Mouse (Mus musculus): ENCODE data around the gene 1700010B08Rik. TPM values are rescaled to one million over a fixed set of nuclear protein-coding genes. Genes with fewer than 3 reads are reported as not detected.
"Not testable (repeated sequence)": the region's sequence is repeated elsewhere in the genome, so short reads cannot be mapped to it uniquely, and the experiment has no call there.

Gene 1700010B08Rik
- total RNA-seq (2015; ENCODE audit: low replicate concordance): not detected in 2 replicates
- not detected in 2 replicates for total RNA-seq (2017; ENCODE audit: low replicate concordance)

- not testable (repeated sequence) for ATAC-seq (replicated peaks; ENCODE audit: low FRiP score, poor library complexity, severe bottlenecking)
Observed at GRCm38 (mm10) chr2:173719115-173719514, at the start of gene 1700010B08Rik. 1700010B08Rik (plus strand) TSS chr2:173719415.

DNA sequence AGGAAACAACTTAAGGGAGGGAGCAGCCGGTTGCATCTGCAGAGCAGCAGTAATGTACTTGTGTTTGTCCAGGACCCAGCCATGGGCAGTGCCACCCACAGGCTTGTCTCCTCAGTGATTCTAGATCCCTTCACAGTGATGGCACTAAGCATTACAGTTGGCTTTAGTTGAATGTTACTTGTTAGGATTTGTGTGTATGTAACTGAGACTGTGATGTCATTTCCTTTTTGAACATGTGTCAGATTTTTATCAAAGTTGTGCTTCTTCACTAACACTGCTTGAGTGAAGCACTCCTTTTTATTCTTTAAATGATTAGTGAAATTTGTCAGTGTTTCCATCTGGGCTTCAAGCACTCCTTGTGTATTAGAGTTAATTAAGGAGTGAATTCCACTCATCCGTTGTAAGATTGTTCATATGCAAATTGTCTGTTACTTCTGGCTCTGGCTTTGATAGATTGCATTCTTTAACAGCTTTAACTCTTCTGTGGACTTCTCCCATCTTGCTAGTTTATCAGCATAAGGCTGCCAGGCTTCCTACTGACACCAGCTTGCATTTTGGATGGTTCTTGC lies 46.8 kb upstream of the 1700010B08Rik start:
- no peak for ATAC-seq (replicated peaks; ENCODE audit: low FRiP score, poor library complexity, severe bottlenecking)

GRCm38 (mm10) chr2:173673469-173673868 lies 45.7 kb upstream of the 1700010B08Rik start:
- peak; percentile 55; the same call in 1 of the 2 replicates for ATAC-seq (replicated peaks; ENCODE audit: low FRiP score, poor library complexity, severe bottlenecking)

- no peak for ATAC-seq (replicated peaks; ENCODE audit: low FRiP score, poor library complexity, severe bottlenecking)
Observed at GRCm38 (mm10) chr2:173678593-173678992, 40.6 kb upstream of the 1700010B08Rik start.

- ATAC-seq (replicated peaks; ENCODE audit: low FRiP score, poor library complexity, severe bottlenecking): no peak
Observed at GRCm38 (mm10) chr2:173679217-173679616, 40.0 kb upstream of the 1700010B08Rik start.

DNA sequence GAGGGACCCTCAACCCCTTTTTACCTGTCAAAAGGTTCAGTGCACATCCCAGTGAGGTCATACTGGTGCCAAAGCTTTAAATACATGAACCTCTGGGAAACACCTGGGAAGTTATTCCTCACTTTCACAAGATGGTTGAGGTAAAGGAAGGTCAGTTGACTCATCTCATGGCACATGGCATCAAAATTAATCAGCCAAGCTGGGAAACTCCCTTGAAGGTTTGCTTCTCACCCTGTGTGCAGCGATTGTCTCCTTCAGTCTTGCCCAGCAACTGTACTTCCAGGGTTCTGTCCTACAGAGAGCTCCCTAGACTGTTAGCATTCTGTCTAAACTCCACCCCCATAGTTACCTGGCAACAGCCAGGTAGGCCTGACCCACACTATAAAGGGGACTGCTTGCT lies 39.1 kb upstream of the 1700010B08Rik start:
- ATAC-seq (replicated peaks; ENCODE audit: low FRiP score, poor library complexity, severe bottlenecking): no peak

GRCm38 (mm10) chr2:173682773-173683172 lies 36.4 kb upstream of the 1700010B08Rik start:
- no peak for ATAC-seq (replicated peaks; ENCODE audit: low FRiP score, poor library complexity, severe bottlenecking)

DNA sequence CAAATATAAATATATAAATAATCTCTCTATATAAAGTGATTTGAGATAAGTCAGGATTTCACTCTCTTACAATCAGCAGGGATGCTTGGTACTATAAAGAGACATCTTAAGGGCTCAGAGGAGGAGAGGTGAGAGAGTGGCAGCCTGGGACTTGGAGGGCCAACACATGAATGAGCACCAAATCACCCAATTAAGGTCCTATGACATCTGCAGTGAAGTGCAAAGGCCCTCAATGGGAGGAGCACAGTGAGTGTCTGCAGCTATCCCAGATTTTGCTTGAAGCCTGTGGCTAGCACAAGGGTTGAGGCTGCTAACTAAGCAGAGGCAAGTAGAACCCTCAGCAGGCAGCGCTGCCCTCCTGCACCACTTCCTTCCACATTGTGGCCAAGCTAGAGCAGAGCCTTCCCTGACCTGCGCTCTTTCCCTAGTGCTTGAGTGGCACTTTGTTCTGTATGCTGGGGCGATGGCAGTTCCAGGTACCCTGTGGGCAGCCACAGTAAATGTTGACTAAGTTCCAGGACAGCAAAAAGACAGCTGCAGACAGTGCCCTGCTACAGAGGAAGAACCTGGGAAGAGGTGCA lies 33.3 kb upstream of the 1700010B08Rik start:
- no peak for ATAC-seq (replicated peaks; ENCODE audit: low FRiP score, poor library complexity, severe bottlenecking)

- ATAC-seq (replicated peaks; ENCODE audit: low FRiP score, poor library complexity, severe bottlenecking): no peak
Observed at GRCm38 (mm10) chr2:173687363-173687762, 31.9 kb upstream of the 1700010B08Rik start.

- ATAC-seq (replicated peaks; ENCODE audit: low FRiP score, poor library complexity, severe bottlenecking): no peak
Observed at GRCm38 (mm10) chr2:173689835-173690234, 29.4 kb upstream of the 1700010B08Rik start.

GRCm38 (mm10) chr2:173691748-173692147 lies 27.5 kb upstream of the 1700010B08Rik start:
- no peak for ATAC-seq (replicated peaks; ENCODE audit: low FRiP score, poor library complexity, severe bottlenecking)

- ATAC-seq (replicated peaks; ENCODE audit: low FRiP score, poor library complexity, severe bottlenecking): no peak
Observed at GRCm38 (mm10) chr2:173692693-173693092, 26.5 kb upstream of the 1700010B08Rik start.

- ATAC-seq (replicated peaks; ENCODE audit: low FRiP score, poor library complexity, severe bottlenecking): no peak
Observed at GRCm38 (mm10) chr2:173698850-173699249, 20.4 kb upstream of the 1700010B08Rik start.

DNA sequence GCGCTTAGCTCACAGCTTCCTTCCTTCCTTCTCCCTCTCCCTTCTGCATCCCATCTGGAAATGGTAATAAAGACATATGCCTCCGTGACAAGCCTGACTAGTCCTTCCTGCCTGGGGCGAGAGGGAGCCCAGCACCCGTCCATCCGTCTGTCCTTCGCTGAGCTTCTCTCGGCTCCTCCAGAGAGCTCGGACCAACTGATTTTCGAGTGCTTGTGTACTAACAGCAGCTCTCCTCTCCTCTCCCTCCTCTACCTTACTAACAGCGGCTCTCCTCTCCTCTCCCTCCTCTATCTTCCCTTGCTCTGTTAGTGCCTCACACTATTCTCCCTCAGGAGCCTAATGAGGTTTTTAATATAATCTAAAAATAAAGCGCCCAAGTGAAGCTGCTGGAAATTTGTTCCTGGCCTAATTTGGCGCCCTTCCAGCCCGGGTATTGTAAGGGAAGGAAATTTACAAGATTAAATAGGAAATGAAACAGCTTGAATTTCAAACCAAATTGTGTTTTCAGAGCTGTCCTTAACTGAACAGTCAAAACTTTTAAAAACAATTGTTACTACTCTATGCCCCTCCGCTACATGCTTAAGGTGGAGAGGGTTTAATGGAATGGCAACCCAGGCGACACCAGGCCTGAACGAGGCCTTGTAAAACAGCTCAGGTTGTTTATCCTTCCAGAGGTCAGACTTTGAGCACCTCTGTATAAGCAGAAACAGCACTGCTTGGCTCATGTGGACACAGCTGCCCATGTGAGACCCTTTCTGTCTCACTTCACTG lies 16.9 kb upstream of the 1700010B08Rik start:
- ATAC-seq (replicated peaks; ENCODE audit: low FRiP score, poor library complexity, severe bottlenecking): no peak

DNA sequence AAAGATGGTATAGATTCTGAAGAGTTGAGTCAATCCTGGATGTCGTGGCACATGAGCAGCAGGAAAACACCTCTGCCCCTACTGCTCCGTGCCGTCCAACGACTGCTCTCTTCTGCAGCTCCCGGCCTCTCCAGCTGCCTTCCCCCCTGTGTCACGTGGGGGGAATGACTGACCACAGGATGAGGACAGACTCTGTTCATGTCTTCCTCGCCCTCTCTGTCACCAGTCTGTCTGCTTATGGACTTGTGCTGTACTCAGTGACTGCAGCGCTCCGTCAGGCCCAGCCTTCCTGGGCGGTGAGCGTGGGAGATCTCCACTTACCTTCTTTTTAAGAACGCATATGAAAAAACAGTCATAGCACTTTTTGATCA lies 16.4 kb upstream of the 1700010B08Rik start:
- no peak for ATAC-seq (replicated peaks; ENCODE audit: low FRiP score, poor library complexity, severe bottlenecking)

GRCm38 (mm10) chr2:173705827-173706551 lies 13.2 kb upstream of the 1700010B08Rik start:
- no peak for ATAC-seq (replicated peaks; ENCODE audit: low FRiP score, poor library complexity, severe bottlenecking)

- ATAC-seq (replicated peaks; ENCODE audit: low FRiP score, poor library complexity, severe bottlenecking): 0 out of 2 replicates have a peak, but pooled peaks have one; percentile 43
Observed at GRCm38 (mm10) chr2:173707626-173708025, 11.6 kb upstream of the 1700010B08Rik start.

- no peak for ATAC-seq (replicated peaks; ENCODE audit: low FRiP score, poor library complexity, severe bottlenecking)
Observed at GRCm38 (mm10) chr2:173710193-173710592, 9.0 kb upstream of the 1700010B08Rik start.

GRCm38 (mm10) chr2:173712656-173713055 lies 6.6 kb upstream of the 1700010B08Rik start:
- ATAC-seq (replicated peaks; ENCODE audit: low FRiP score, poor library complexity, severe bottlenecking): no peak

GRCm38 (mm10) chr2:173713241-173713640 lies 6.0 kb upstream of the 1700010B08Rik start:
- ATAC-seq (replicated peaks; ENCODE audit: low FRiP score, poor library complexity, severe bottlenecking): no peak
